Mouse (Mus musculus) intestine, embryonic 16.5 days (tissue): ENCODE measurements around the gene Irf4. TPM values are rescaled to one million over a fixed set of nuclear protein-coding genes. Genes with fewer than 3 reads are reported as not detected.

Source experiments
- ATAC-seq: fragments of 200-750 bp; cut with Nextera tagmentation; 2 replicates; pipeline ENCODE4 v1.8.0; 2017; ENCODE audit warnings: moderate TSS enrichment, moderate library complexity
- H3K27ac ChIP-seq: fragments of 300-500 bp; sonication (generic); 2 replicates; pipeline ENCODE4 v1.5.1; 2014; ENCODE audit warnings: mild to moderate bottlenecking, low read length
- H3K27me3 ChIP-seq: fragments of 300-500 bp; sonication (generic); replicated peaks from 2 replicates; pipeline ENCODE4 v1.6.1; 2014; ENCODE audit warnings: low read length, control low read depth, mixed read lengths; ENCODE audit not compliant: control insufficient read depth, insufficient read depth
- H3K36me3 ChIP-seq: fragments of 300-500 bp; sonication (generic); 2 replicates; pipeline ENCODE4 v1.6.1; 2014; ENCODE audit warnings: low read length, control low read depth; ENCODE audit not compliant: control insufficient read depth, insufficient read depth
- H3K4me1 ChIP-seq: fragments of 300-500 bp; sonication (generic); 2 replicates; pipeline ENCODE4 v1.6.1; 2014; ENCODE audit warnings: low read length, control low read depth, mixed read lengths; ENCODE audit not compliant: control insufficient read depth, insufficient read depth
- H3K4me2 ChIP-seq: fragments of 300-500 bp; sonication (generic); 2 replicates; pipeline ENCODE4 v1.6.1; 2014; ENCODE audit warnings: low read depth, low read length, control low read depth
- H3K4me3 ChIP-seq: fragments of 300-500 bp; sonication (generic); 2 replicates; pipeline ENCODE4 v1.5.1; 2014; ENCODE audit warnings: mild to moderate bottlenecking, low read length
- H3K9ac ChIP-seq: fragments of 300-500 bp; sonication (generic); 2 replicates; pipeline ENCODE4 v1.6.1; 2014; ENCODE audit warnings: low read depth, low read length
- H3K9me3 ChIP-seq: fragments of 300-500 bp; sonication (generic); 2 replicates; pipeline ENCODE4 v1.6.1; 2016; ENCODE audit warnings: low read length, control low read depth; ENCODE audit not compliant: control insufficient read depth
- WGBS: fragments of 180-500 bp; shearing (Covaris S2); extraction: QIAGEN DNeasy Blood & Tissue Kit; methylation state at CpG from one replicate; pipeline ENCODE4 v1.1.7; 2014; 5-methylcytosine and 5-hydroxymethylcytosine counted together
- polyA plus RNA-seq: library from polyadenylated mRNA; unstranded; fragments of >200 nt; fragmentation: Nextera tagmentation; extraction: Ambion mirVana; gene quantifications from 2 replicates; pipeline ENCODE4 v1.2.1, GENCODE M21; 2015

Irf4 gene
- polyA plus RNA-seq, 1 experiment from 2014 or later: 0.09 TPM

GRCm38 (mm10) chr13:30755577-30755976 is 6.6 kb downstream of the Irf4 start:
- no peak overlapping the region for H3K9ac ChIP-seq
- ATAC-seq: no peak
- H3K36me3 ChIP-seq: no peaks in the 10 kb centered on the region
- no peak overlapping the region for H3K27ac ChIP-seq
- H3K9me3 ChIP-seq: no peaks in the 10 kb centered on the region
- no peaks in the 10 kb centered on the region for H3K4me1 ChIP-seq
- H3K4me3 ChIP-seq: no peak overlapping the region
- WGBS: 71% methylated on average over 3 of the region's 3 CpGs
- H3K27me3 ChIP-seq: peaks cover 15% of the 10 kb centered on the region
- H3K4me2 ChIP-seq: no peak overlapping the region

GRCm38 (mm10) chr13:30755998-30756639 is 7.1 kb downstream of the Irf4 start:
- no peak overlapping the region for H3K27ac ChIP-seq
- WGBS: 73% methylated on average over 9 of the region's 9 CpGs
- H3K36me3 ChIP-seq: no peaks in the 10 kb centered on the region
- H3K4me1 ChIP-seq: no peaks in the 10 kb centered on the region
- no peak overlapping the region for H3K4me2 ChIP-seq
- no peaks in the 10 kb centered on the region for H3K9me3 ChIP-seq
- H3K4me3 ChIP-seq: no peak overlapping the region
- H3K27me3 ChIP-seq: peaks cover 10% of the 10 kb centered on the region
- ATAC-seq: no peak
- H3K9ac ChIP-seq: no peak overlapping the region

- Histone ChIP-seq H3K27ac (no peak overlapping the region), H3K9me3 (no peaks in the 10 kb centered on the region), H3K27me3 (0 out of 2 replicates have a peak, but pooled peaks cover 2% of the 10 kb centered on the region), H3K4me2 (no peak overlapping the region), H3K4me3 (no peak overlapping the region), H3K9ac (no peak overlapping the region), H3K36me3 (no peaks in the 10 kb centered on the region), H3K4me1 (no peaks in the 10 kb centered on the region)
- no peak for ATAC-seq
- 84% methylated on average over 14 of the region's 14 CpGs for WGBS
These were observed 8.4 kb downstream of the Irf4 start for GRCm38 (mm10) chr13:30757264-30757900.

GRCm38 (mm10) chr13:30758789-30759381 is 9.9 kb downstream of the Irf4 start:
- no peaks in the 10 kb centered on the region for H3K27me3 ChIP-seq
- H3K9me3 ChIP-seq: no peaks in the 10 kb centered on the region
- H3K4me1 ChIP-seq: no peaks in the 10 kb centered on the region
- WGBS: 67% methylated on average over 11 of the region's 11 CpGs
- no peak for ATAC-seq
- H3K4me3 ChIP-seq: no peak overlapping the region
- no peak overlapping the region for H3K4me2 ChIP-seq
- H3K36me3 ChIP-seq: no peaks in the 10 kb centered on the region
- H3K9ac ChIP-seq: no peak overlapping the region
- no peak overlapping the region for H3K27ac ChIP-seq

GRCm38 (mm10) chr13:30760374-30761090 is 11.5 kb downstream of the Irf4 start:
- Histone ChIP-seq H3K9ac (no peak overlapping the region), H3K4me1 (no peaks in the 10 kb centered on the region), H3K27me3 (no peaks in the 10 kb centered on the region), H3K9me3 (no peaks in the 10 kb centered on the region), H3K27ac (no peak overlapping the region), H3K36me3 (no peaks in the 10 kb centered on the region), H3K4me2 (no peak overlapping the region), H3K4me3 (no peak overlapping the region)
- WGBS: 73% methylated on average over 3 of the region's 3 CpGs
- no peak for ATAC-seq

- ATAC-seq: no peak
- Histone ChIP-seq H3K27me3 (no peaks in the 10 kb centered on the region), H3K36me3 (no peaks in the 10 kb centered on the region)
These were observed 12.2 kb downstream of the Irf4 start for GRCm38 (mm10) chr13:30761151-30761631.

GRCm38 (mm10) chr13:30762224-30762623 is 13.2 kb downstream of the Irf4 start:
- no peaks in the 10 kb centered on the region for H3K36me3 ChIP-seq
- no peaks in the 10 kb centered on the region for H3K9me3 ChIP-seq
- no peak overlapping the region for H3K27ac ChIP-seq
- no peak overlapping the region for H3K4me3 ChIP-seq
- no peaks in the 10 kb centered on the region for H3K4me1 ChIP-seq
- H3K4me2 ChIP-seq: no peak overlapping the region
- no peak overlapping the region for H3K9ac ChIP-seq
- ATAC-seq: no peak
- WGBS: 82% methylated on average over 4 of the region's 4 CpGs
- no peaks in the 10 kb centered on the region for H3K27me3 ChIP-seq

More at GRCm38 (mm10) chr13:30761151-30761631, 12.2 kb downstream of the Irf4 start:
- no peak overlapping the region for H3K4me2 ChIP-seq
- no peak overlapping the region for H3K9ac ChIP-seq
- WGBS: 76% methylated on average over 8 of the region's 8 CpGs
- no peak overlapping the region for H3K4me3 ChIP-seq
- no peak overlapping the region for H3K27ac ChIP-seq
- no peaks in the 10 kb centered on the region for H3K4me1 ChIP-seq
- no peaks in the 10 kb centered on the region for H3K9me3 ChIP-seq

- no peaks in the 10 kb centered on the region for H3K4me1 ChIP-seq
- no peak for ATAC-seq
- no peak overlapping the region for H3K9ac ChIP-seq
- no peak overlapping the region for H3K4me2 ChIP-seq
- no peak overlapping the region for H3K4me3 ChIP-seq
- H3K27ac ChIP-seq: no peak overlapping the region
- 70% methylated on average over 8 of the region's 8 CpGs for WGBS
- no peaks in the 10 kb centered on the region for H3K36me3 ChIP-seq
- H3K27me3 ChIP-seq: no peaks in the 10 kb centered on the region
- H3K9me3 ChIP-seq: no peaks in the 10 kb centered on the region
These were observed 15.2 kb downstream of the Irf4 start for GRCm38 (mm10) chr13:30764014-30764740.

- no peak overlapping the region for H3K27ac ChIP-seq
- H3K9me3 ChIP-seq: no peaks in the 10 kb centered on the region
- no peaks in the 10 kb centered on the region for H3K36me3 ChIP-seq
- no peak for ATAC-seq
- WGBS: 72% methylated on average over 5 of the region's 5 CpGs
- H3K4me3 ChIP-seq: no peak overlapping the region
- no peak overlapping the region for H3K4me2 ChIP-seq
- H3K27me3 ChIP-seq: no peaks in the 10 kb centered on the region
- H3K9ac ChIP-seq: no peak overlapping the region
- H3K4me1 ChIP-seq: no peaks in the 10 kb centered on the region
These were observed 16.9 kb downstream of the Irf4 start for GRCm38 (mm10) chr13:30765906-30766305.
